Mouse (Mus musculus): ENCODE results near the gene Rfx3. TPM values are rescaled to one million over a fixed set of nuclear protein-coding genes. Genes with fewer than 3 reads are reported as not detected.

The Rfx3 gene
- polyA plus RNA-seq, 1 experiment = 14.4 TPM

- no peak for TF ChIP-seq CTCF (IDR thresholded peaks at IDR 0.05; ENCODE audit: low read depth, low read length)
- no peak for TF ChIP-seq EP300 (IDR thresholded peaks at IDR 0.05; ENCODE audit: insufficient read depth, low read depth, low read length)
- no peak for TF ChIP-seq POLR2A (IDR thresholded peaks at IDR 0.05; ENCODE audit: insufficient read depth, low read length)
- Histone ChIP-seq H3K36me3 (ENCODE audit: control insufficient read depth, insufficient read depth, low read length, poor library complexity, severe bottlenecking) (no peaks in the 10 kb centered on the region), H3K4me1 (ENCODE audit: control insufficient read depth, insufficient read depth, low read length) (no peaks in the 10 kb centered on the region), H3K27ac (ENCODE audit: insufficient read depth, low read length) (no peak overlapping the region), H3K9me3 (replicated peaks; ENCODE audit: control insufficient read depth, insufficient read depth, low read length, poor library complexity, severe bottlenecking) (no peaks in the 10 kb centered on the region), H3K9ac (ENCODE audit: low read depth, poor library complexity, severe bottlenecking) (no peak overlapping the region), H3K27me3 (ENCODE audit: control insufficient read depth, insufficient read depth, low read length, poor library complexity, severe bottlenecking) (no peaks in the 10 kb centered on the region), H3K4me3 (ENCODE audit: low read depth, low read length) (no peak overlapping the region)
Measured at GRCm38 (mm10) chr19:27716274-27716673, 294.7 kb downstream of the Rfx3 start.

Measured in ES-Bruce4 (cell line).